Mouse (Mus musculus): Measurements from ENCODE around the gene Disp1. TPM values are rescaled to one million over a fixed set of nuclear protein-coding genes. Genes with fewer than 3 reads are reported as not detected.

The Disp1 gene
- polyA plus RNA-seq, 1 experiment from 2014 or later, result 34.8 TPM

GRCm38 (mm10) chr1:183179316-183179715, 42.0 kb downstream of the Disp1 start:
- ATAC-seq (ENCODE audit: insufficient number of reproducible peaks, low FRiP score, low TSS enrichment, low read depth), result no peak
- no peak overlapping the region for H3K27ac ChIP-seq
- no peak overlapping the region for H3K4me2 ChIP-seq
- H3K9me3 ChIP-seq, result no peaks in the 10 kb centered on the region
- no peaks in the 10 kb centered on the region for H3K27me3 ChIP-seq
- no peak overlapping the region for H3K4me3 ChIP-seq
- H3K9ac ChIP-seq, result no peak overlapping the region
- 92% methylated on average over 5 of the region's 5 CpGs for WGBS
- H3K4me1 ChIP-seq, result peaks cover 10% of the 10 kb centered on the region; the same call in 1 of the 2 replicates
- H3K36me3 ChIP-seq, result no peaks in the 10 kb centered on the region

GRCm38 (mm10) chr1:183175236-183175635, 46.1 kb downstream of the Disp1 start:
- 84% methylated on average over 8 of the region's 8 CpGs for WGBS
- no peak overlapping the region for H3K4me3 ChIP-seq
- peaks cover 4% of the 10 kb centered on the region; the same call in 1 of the 2 replicates for H3K4me1 ChIP-seq
- H3K9ac ChIP-seq, result no peak overlapping the region
- H3K9me3 ChIP-seq, result no peaks in the 10 kb centered on the region
- H3K27me3 ChIP-seq, result no peaks in the 10 kb centered on the region
- no peaks in the 10 kb centered on the region for H3K36me3 ChIP-seq
- H3K4me2 ChIP-seq, result no peak overlapping the region
- H3K27ac ChIP-seq, result no peak overlapping the region
- no peak for ATAC-seq (ENCODE audit: insufficient number of reproducible peaks, low FRiP score, low TSS enrichment, low read depth)

GRCm38 (mm10) chr1:183171095-183171494, 50.2 kb downstream of the Disp1 start:
- Histone ChIP-seq H3K27ac (no peak overlapping the region), H3K4me2 (no peak overlapping the region), H3K36me3 (0 out of 2 replicates have a peak, but pooled peaks cover 3% of the 10 kb centered on the region), H3K4me3 (no peak overlapping the region), H3K4me1 (peaks cover 17% of the 10 kb centered on the region), H3K9me3 (no peaks in the 10 kb centered on the region), H3K27me3 (no peaks in the 10 kb centered on the region), H3K9ac (no peak overlapping the region)
- no peak for ATAC-seq (ENCODE audit: insufficient number of reproducible peaks, low FRiP score, low TSS enrichment, low read depth)
- 82% methylated on average over 5 of the region's 5 CpGs for WGBS

- no peak for ATAC-seq (ENCODE audit: insufficient number of reproducible peaks, low FRiP score, low TSS enrichment, low read depth)
- peak overlapping the region; percentile 12; the same call in 1 of the 2 replicates for H3K27ac ChIP-seq
- 28% methylated on average over 6 of the region's 6 CpGs for WGBS
Measured at GRCm38 (mm10) chr1:183168465-183168864, 52.9 kb downstream of the Disp1 start.

GRCm38 (mm10) chr1:183167776-183168175, 53.5 kb downstream of the Disp1 start:
- H3K4me2 ChIP-seq, result no peak overlapping the region
- peak overlapping the region; percentile 22; the same call in 1 of the 2 replicates for H3K27ac ChIP-seq
- H3K9me3 ChIP-seq, result no peaks in the 10 kb centered on the region
- 42% methylated on average over 12 of the region's 12 CpGs for WGBS
- H3K9ac ChIP-seq, result no peak overlapping the region
- H3K27me3 ChIP-seq, result no peaks in the 10 kb centered on the region
- no peak overlapping the region for H3K4me3 ChIP-seq
- H3K4me1 ChIP-seq, result peaks cover 38% of the 10 kb centered on the region
- no peak for ATAC-seq (ENCODE audit: insufficient number of reproducible peaks, low FRiP score, low TSS enrichment, low read depth)
- 0 out of 2 replicates have a peak, but pooled peaks cover 3% of the 10 kb centered on the region for H3K36me3 ChIP-seq

More at GRCm38 (mm10) chr1:183168465-183168864, 52.9 kb downstream of the Disp1 start:
- Histone ChIP-seq H3K4me2 (no peak overlapping the region), H3K4me3 (no peak overlapping the region), H3K4me1 (peaks cover 33% of the 10 kb centered on the region), H3K36me3 (0 out of 2 replicates have a peak, but pooled peaks cover 3% of the 10 kb centered on the region), H3K9me3 (no peaks in the 10 kb centered on the region), H3K9ac (no peak overlapping the region), H3K27me3 (no peaks in the 10 kb centered on the region)

GRCm38 (mm10) chr1:183166700-183167099, 54.6 kb downstream of the Disp1 start:
- Histone ChIP-seq H3K27me3 (no peaks in the 10 kb centered on the region), H3K9me3 (no peaks in the 10 kb centered on the region)

GRCm38 (mm10) chr1:183164648-183165071, 56.7 kb downstream of the Disp1 start:
- H3K27me3 ChIP-seq, result no peaks in the 10 kb centered on the region
- 0 out of 2 replicates have a peak, but pooled peaks cover 3% of the 10 kb centered on the region for H3K36me3 ChIP-seq
- H3K9me3 ChIP-seq, result no peaks in the 10 kb centered on the region
- no peak overlapping the region for H3K9ac ChIP-seq
- ATAC-seq (ENCODE audit: insufficient number of reproducible peaks, low FRiP score, low TSS enrichment, low read depth), result no peak
- H3K27ac ChIP-seq, result peak overlapping the region; percentile 69
- H3K4me1 ChIP-seq, result peaks cover 42% of the 10 kb centered on the region
- no peak overlapping the region for H3K4me2 ChIP-seq
- no peak overlapping the region for H3K4me3 ChIP-seq
- 15% methylated on average over 8 of the region's 8 CpGs for WGBS

More at GRCm38 (mm10) chr1:183166700-183167099, 54.6 kb downstream of the Disp1 start:
- H3K27ac ChIP-seq, result no peak overlapping the region
- no peak overlapping the region for H3K4me2 ChIP-seq
- H3K36me3 ChIP-seq, result 0 out of 2 replicates have a peak, but pooled peaks cover 3% of the 10 kb centered on the region
- WGBS, result 79% methylated on average over 5 of the region's 5 CpGs
- H3K4me3 ChIP-seq, result no peak overlapping the region
- no peak for ATAC-seq (ENCODE audit: insufficient number of reproducible peaks, low FRiP score, low TSS enrichment, low read depth)
- no peak overlapping the region for H3K9ac ChIP-seq
- peaks cover 38% of the 10 kb centered on the region for H3K4me1 ChIP-seq

- Histone ChIP-seq H3K36me3 (0 out of 2 replicates have a peak, but pooled peaks cover 3% of the 10 kb centered on the region), H3K27ac (peak overlapping the region; percentile 69), H3K4me3 (no peak overlapping the region), H3K4me1 (peaks cover 37% of the 10 kb centered on the region), H3K9me3 (no peaks in the 10 kb centered on the region), H3K4me2 (no peak overlapping the region), H3K9ac (no peak overlapping the region), H3K27me3 (no peaks in the 10 kb centered on the region)
- no peak for ATAC-seq (ENCODE audit: insufficient number of reproducible peaks, low FRiP score, low TSS enrichment, low read depth)
- WGBS, result 48% methylated on average over 6 of the region's 6 CpGs
Measured at GRCm38 (mm10) chr1:183164190-183164580, 57.1 kb downstream of the Disp1 start.

- ATAC-seq (ENCODE audit: insufficient number of reproducible peaks, low FRiP score, low TSS enrichment, low read depth), result peak; percentile 72; the same call in 1 of the 2 replicates
- Histone ChIP-seq H3K36me3 (0 out of 2 replicates have a peak, but pooled peaks cover 3% of the 10 kb centered on the region), H3K9ac (no peak overlapping the region), H3K4me3 (no peak overlapping the region), H3K4me1 (peaks cover 39% of the 10 kb centered on the region), H3K4me2 (no peak overlapping the region), H3K27ac (peak overlapping the region; percentile 67), H3K9me3 (no peaks in the 10 kb centered on the region), H3K27me3 (no peaks in the 10 kb centered on the region)
- WGBS, result 21% methylated on average over 5 of the region's 5 CpGs
Measured at GRCm38 (mm10) chr1:183163512-183164189, 57.7 kb downstream of the Disp1 start.

- Histone ChIP-seq H3K9ac (no peak overlapping the region), H3K4me2 (no peak overlapping the region), H3K27me3 (no peaks in the 10 kb centered on the region), H3K9me3 (no peaks in the 10 kb centered on the region), H3K36me3 (0 out of 2 replicates have a peak, but pooled peaks cover 10% of the 10 kb centered on the region), H3K4me3 (no peak overlapping the region), H3K4me1 (peaks cover 30% of the 10 kb centered on the region), H3K27ac (no peak overlapping the region; the same call in 1 of the 2 replicates)
- WGBS, result 75% methylated on average over 11 of the region's 11 CpGs
- ATAC-seq (ENCODE audit: insufficient number of reproducible peaks, low FRiP score, low TSS enrichment, low read depth), result no peak
Measured at GRCm38 (mm10) chr1:183161057-183161456, 60.3 kb downstream of the Disp1 start.

- Histone ChIP-seq H3K4me3 (no peak overlapping the region), H3K4me2 (no peak overlapping the region), H3K27ac (no peak overlapping the region), H3K36me3 (0 out of 2 replicates have a peak, but pooled peaks cover 10% of the 10 kb centered on the region), H3K4me1 (peaks cover 36% of the 10 kb centered on the region), H3K9me3 (no peaks in the 10 kb centered on the region), H3K9ac (no peak overlapping the region), H3K27me3 (no peaks in the 10 kb centered on the region)
- 61% methylated on average over 6 of the region's 6 CpGs for WGBS
- no peak for ATAC-seq (ENCODE audit: insufficient number of reproducible peaks, low FRiP score, low TSS enrichment, low read depth)
Measured at GRCm38 (mm10) chr1:183160188-183160587, 61.1 kb downstream of the Disp1 start.

- Histone ChIP-seq H3K4me1 (peaks cover 36% of the 10 kb centered on the region), H3K4me3 (no peak overlapping the region), H3K9ac (no peak overlapping the region), H3K27me3 (no peaks in the 10 kb centered on the region), H3K27ac (no peak overlapping the region), H3K4me2 (no peak overlapping the region), H3K9me3 (no peaks in the 10 kb centered on the region), H3K36me3 (0 out of 2 replicates have a peak, but pooled peaks cover 10% of the 10 kb centered on the region)
- 41% methylated on average over 7 of the region's 7 CpGs for WGBS
- ATAC-seq (ENCODE audit: insufficient number of reproducible peaks, low FRiP score, low TSS enrichment, low read depth), result 0 out of 2 replicates have a peak, but pooled peaks have one; percentile 55
Measured at GRCm38 (mm10) chr1:183159183-183159582, 62.1 kb downstream of the Disp1 start.
